Mouse (Mus musculus): ENCODE measurements around the gene Il5. TPM values are rescaled to one million over a fixed set of nuclear protein-coding genes. Genes with fewer than 3 reads are reported as not detected.

Gene Il5
- polyA plus RNA-seq, 1 experiment from 2014 or later, result not detected

DNA sequence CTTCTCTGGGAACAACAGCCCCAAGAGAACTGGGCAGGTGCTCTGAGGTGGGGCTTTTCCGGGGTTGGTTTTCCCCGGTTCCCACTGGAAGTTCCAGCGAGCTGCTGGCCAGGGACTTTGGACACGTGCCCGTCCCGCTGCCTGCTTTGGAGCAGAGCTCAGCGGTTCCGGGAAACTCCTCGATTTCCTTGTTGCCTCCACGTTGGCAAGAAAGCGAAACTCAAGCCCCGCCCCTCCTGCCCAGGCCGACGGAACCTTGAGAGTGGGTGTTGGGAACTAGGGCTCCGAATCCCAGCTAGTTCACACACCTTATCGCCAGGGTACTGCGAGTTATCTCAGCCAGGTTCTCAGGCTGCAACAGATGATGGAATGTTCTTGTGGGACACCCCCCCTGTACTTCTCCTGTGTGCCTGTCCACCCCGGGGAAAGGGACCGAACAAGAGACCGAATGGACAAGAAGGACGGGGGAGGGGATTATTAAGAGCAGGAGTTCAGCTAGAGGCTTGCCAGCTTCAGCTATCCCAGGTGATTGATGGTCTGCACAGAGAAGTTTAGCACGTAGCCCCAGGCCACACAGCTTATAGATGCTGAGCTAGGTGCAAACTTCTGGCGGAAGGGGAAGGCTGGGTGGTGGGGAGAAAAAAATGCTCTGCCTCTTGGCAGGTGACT lies 42.4 kb downstream of the Il5 start:
- peak; percentile 91 for DNase-seq
- TF ChIP-seq CTCF (IDR thresholded peaks at IDR 0.05; ENCODE audit: low read depth), result no peak
- H3K9me3 ChIP-seq (ENCODE audit: low read depth, low read length), result no peaks in the 10 kb centered on the region
- peak overlapping the region; percentile 58 for H3K9ac ChIP-seq
- H3K27ac ChIP-seq (ENCODE audit: low read depth), result peak overlapping the region; percentile 97
- no peaks in the 10 kb centered on the region for H3K27me3 ChIP-seq (ENCODE audit: insufficient read depth, low read length)
- peak; percentile 16 for ATAC-seq (ENCODE audit: insufficient read depth)
- no peaks in the 10 kb centered on the region for H3K36me3 ChIP-seq (ENCODE audit: insufficient read depth)
- peak overlapping the region; percentile 23 for H3K4me3 ChIP-seq (ENCODE audit: low read depth, low read length)
- H3K4me2 ChIP-seq, result peak overlapping the region; percentile 72
- peaks cover 45% of the 10 kb centered on the region for H3K4me1 ChIP-seq (ENCODE audit: insufficient read depth)
- WGBS, result 3% methylated on average over 23 of the region's 23 CpGs

DNA sequence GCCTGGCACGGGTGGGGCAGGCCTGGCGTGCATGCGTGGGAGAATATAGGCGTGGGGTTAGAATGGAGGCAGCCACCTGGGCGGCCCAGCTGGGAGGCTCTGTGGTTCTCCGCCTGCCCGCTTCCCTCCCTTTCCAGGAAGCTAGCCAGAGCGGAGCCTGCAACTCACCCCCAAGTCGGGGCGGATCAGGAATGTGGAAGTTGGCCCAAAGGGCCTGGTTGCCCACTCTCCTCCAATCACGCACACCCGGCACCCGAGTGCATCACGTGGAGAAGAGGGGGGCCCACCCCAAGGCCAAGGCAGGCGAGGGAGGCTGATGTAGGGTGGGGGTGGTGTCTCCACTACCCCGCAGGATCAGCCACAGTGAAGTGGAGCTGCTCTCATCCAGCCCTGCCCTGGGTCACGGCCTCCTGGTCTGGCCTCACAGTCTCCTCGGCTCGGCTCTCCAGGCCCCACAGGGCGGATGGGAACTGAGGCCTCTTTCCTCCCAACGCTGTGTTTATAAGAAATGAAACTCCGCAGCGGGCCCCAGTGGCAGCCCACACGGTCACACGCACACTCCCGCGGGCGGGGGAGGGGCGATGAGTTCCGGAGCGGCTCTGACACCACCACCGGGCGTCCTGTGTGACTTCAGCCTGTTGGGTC lies 43.0 kb downstream of the Il5 start:
- Histone ChIP-seq H3K4me3 (ENCODE audit: low read depth, low read length) (peak overlapping the region; percentile 23), H3K4me1 (ENCODE audit: insufficient read depth) (peaks cover 45% of the 10 kb centered on the region), H3K27me3 (ENCODE audit: insufficient read depth, low read length) (no peaks in the 10 kb centered on the region), H3K36me3 (ENCODE audit: insufficient read depth) (no peaks in the 10 kb centered on the region), H3K9me3 (ENCODE audit: low read depth, low read length) (no peaks in the 10 kb centered on the region), H3K27ac (ENCODE audit: low read depth) (peak overlapping the region; percentile 97), H3K9ac (peak overlapping the region; percentile 58), H3K4me2 (peak overlapping the region; percentile 72)
- ATAC-seq (ENCODE audit: insufficient read depth) (peak; percentile 78), DNase-seq (peak; percentile 93)
- TF ChIP-seq CTCF (IDR thresholded peaks at IDR 0.05; ENCODE audit: low read depth), result peak; percentile 60
- WGBS, result under 1% methylated on average over 33 of the region's 33 CpGs

DNA sequence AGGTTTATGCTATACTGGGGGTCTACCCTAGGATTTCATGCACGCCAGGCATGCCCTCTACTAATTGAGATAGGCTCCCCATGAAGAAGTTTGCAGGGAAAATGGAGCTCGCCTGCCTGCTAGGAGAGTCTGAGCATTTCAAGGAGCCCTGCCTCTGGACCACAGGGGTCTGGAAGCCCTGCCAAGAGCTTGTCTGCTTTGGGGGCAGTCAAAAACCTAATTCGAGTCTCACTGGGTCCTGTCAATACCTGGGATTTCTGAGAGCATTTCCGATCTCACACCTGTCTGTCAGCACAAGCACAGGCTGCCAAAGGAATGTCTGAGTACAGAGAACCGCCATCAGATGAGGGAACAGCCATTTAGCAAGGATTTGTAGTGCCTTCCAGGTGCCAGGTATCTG lies 44.0 kb downstream of the Il5 start:
- H3K4me3 ChIP-seq (ENCODE audit: low read depth, low read length), result no peak overlapping the region
- WGBS, result 48% methylated on average over 5 of the region's 5 CpGs
- TF ChIP-seq CTCF (IDR thresholded peaks at IDR 0.05; ENCODE audit: low read depth), result no peak
- H3K9me3 ChIP-seq (ENCODE audit: low read depth, low read length), result no peaks in the 10 kb centered on the region
- no peaks in the 10 kb centered on the region for H3K27me3 ChIP-seq (ENCODE audit: insufficient read depth, low read length)
- no peak overlapping the region for H3K9ac ChIP-seq
- H3K4me1 ChIP-seq (ENCODE audit: insufficient read depth), result peaks cover 37% of the 10 kb centered on the region
- no peak for ATAC-seq (ENCODE audit: insufficient read depth)
- DNase-seq, result no peak
- H3K36me3 ChIP-seq (ENCODE audit: insufficient read depth), result no peaks in the 10 kb centered on the region
- peak overlapping the region; percentile 72 for H3K4me2 ChIP-seq
- peak overlapping the region; percentile 97; the same call in 1 of the 2 replicates for H3K27ac ChIP-seq (ENCODE audit: low read depth)

DNA sequence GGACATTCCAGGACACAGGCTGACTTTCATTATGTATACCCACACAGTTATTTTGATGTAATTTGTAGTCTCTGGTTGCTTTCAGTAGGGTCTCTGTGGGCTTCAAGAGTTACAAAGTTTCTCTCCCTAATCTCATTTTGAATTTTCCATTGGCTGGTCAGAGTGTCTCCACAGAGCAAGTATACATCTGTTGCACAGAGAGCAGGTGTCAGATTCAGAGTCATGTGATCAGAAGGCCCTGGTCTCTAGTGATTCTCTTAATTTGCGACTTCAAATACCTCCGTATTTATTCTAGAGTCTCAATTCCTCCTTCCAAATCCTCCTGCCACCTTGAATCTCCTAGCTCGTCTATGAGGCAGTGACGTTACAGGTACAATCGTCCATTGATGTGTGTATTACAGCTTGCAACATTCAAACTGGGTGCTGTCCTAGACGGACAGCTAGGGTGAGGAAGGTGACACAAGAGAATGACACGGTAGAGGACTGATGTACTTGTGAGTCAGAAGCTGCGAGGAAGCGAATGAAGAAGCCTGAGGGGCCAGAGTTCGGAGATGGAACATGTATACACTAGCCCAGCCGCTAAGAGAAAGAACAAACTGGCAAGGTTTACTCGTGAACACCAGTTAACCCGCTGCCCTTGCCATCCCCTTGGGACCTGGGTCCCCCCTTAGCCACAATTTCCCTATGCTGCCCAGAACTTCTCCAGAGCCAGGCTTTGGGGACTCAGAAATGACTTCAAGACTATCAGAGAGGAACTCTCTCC lies 48.0 kb downstream of the Il5 start:
- H3K9ac ChIP-seq, result no peak overlapping the region
- H3K9me3 ChIP-seq (ENCODE audit: low read depth, low read length), result no peaks in the 10 kb centered on the region
- TF ChIP-seq CTCF (IDR thresholded peaks at IDR 0.05; ENCODE audit: low read depth), result no peak
- ATAC-seq (ENCODE audit: insufficient read depth), result no peak
- H3K4me3 ChIP-seq (ENCODE audit: low read depth, low read length), result no peak overlapping the region
- no peaks in the 10 kb centered on the region for H3K27me3 ChIP-seq (ENCODE audit: insufficient read depth, low read length)
- H3K4me2 ChIP-seq, result no peak overlapping the region
- H3K36me3 ChIP-seq (ENCODE audit: insufficient read depth), result peaks cover 9% of the 10 kb centered on the region; the same call in 1 of the 2 replicates
- H3K4me1 ChIP-seq (ENCODE audit: insufficient read depth), result peaks cover 7% of the 10 kb centered on the region; the same call in 1 of the 2 replicates
- H3K27ac ChIP-seq (ENCODE audit: low read depth), result no peak overlapping the region
- 66% methylated on average over 13 of the region's 13 CpGs for WGBS
- no peak for DNase-seq

DNA sequence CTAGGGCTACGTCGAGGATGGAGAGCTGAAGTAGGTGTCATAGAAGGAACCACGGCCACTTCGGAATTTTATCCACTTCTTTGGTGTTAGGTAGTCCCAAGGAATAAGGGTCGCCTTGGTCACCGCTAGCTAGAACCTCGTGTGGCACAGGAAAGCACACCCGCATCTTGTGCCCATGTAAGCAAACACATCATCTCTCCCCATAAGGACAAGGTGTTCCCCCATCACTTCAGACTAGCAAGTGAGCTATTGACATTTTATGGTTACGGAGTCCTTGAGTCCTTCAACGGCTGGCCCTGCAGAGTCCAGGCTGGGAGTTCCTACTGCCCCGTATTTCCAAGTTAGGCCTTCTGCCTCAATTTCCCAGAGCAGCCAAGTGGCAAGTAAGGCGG lies 48.6 kb downstream of the Il5 start:
- DNase-seq (no peak), ATAC-seq (ENCODE audit: insufficient read depth) (no peak)
- no peak overlapping the region for H3K9ac ChIP-seq
- 48% methylated on average over 12 of the region's 12 CpGs for WGBS
- H3K36me3 ChIP-seq (ENCODE audit: insufficient read depth), result peaks cover 13% of the 10 kb centered on the region; the same call in 1 of the 2 replicates
- TF ChIP-seq CTCF (IDR thresholded peaks at IDR 0.05; ENCODE audit: low read depth), result no peak
- H3K27ac ChIP-seq (ENCODE audit: low read depth), result no peak overlapping the region
- peak overlapping the region; percentile 87 for H3K4me2 ChIP-seq
- no peaks in the 10 kb centered on the region for H3K9me3 ChIP-seq (ENCODE audit: low read depth, low read length)
- H3K4me3 ChIP-seq (ENCODE audit: low read depth, low read length), result peak overlapping the region; percentile 71
- H3K27me3 ChIP-seq (ENCODE audit: insufficient read depth, low read length), result no peaks in the 10 kb centered on the region
- H3K4me1 ChIP-seq (ENCODE audit: insufficient read depth), result 0 out of 2 replicates have a peak, but pooled peaks cover 6% of the 10 kb centered on the region

DNA sequence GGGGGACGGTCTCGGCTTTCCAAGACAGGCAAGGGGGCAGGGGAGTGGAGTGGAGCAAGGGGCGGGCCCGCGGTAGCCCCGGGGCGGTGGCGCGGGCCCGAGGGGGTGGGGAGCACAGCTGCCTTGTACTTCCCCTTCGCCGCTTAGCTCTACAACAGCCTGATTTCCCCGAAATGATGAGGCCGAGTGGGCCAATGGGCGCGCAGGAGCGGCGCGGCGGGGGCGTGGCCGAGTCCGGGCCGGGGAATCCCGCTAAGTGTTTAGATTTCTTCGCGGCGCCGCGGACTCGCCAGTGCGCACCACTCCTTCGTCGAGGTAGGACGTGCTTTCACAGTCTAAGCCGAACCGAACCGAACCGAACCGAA lies 49.1 kb downstream of the Il5 start, which contains the start of gene Irf1:
TSS of gene Irf1 (plus strand) at position 255 of the 365 bp plus-strand sequence.
- ATAC-seq (ENCODE audit: insufficient read depth) (peak; percentile 95), DNase-seq (peak; percentile 95)
- Histone ChIP-seq H3K27ac (ENCODE audit: low read depth) (peak within 1 kb of the TSS; percentile 73), H3K27me3 (ENCODE audit: insufficient read depth, low read length) (no peaks in the 10 kb centered on the region), H3K4me3 (ENCODE audit: low read depth, low read length) (peak within 1 kb of the TSS; percentile 71), H3K9ac (peak within 1 kb of the TSS; percentile 71), H3K9me3 (ENCODE audit: low read depth, low read length) (no peaks in the 10 kb centered on the region), H3K36me3 (ENCODE audit: insufficient read depth) (peaks cover 18% of the 10 kb centered on the region), H3K4me1 (ENCODE audit: insufficient read depth) (0 out of 2 replicates have a peak, but pooled peaks cover under 1% of the 10 kb centered on the region), H3K4me2 (peak within 1 kb of the TSS; percentile 87)
- TF ChIP-seq CTCF (IDR thresholded peaks at IDR 0.05; ENCODE audit: low read depth), result no peak
- under 1% methylated on average over 40 of the region's 40 CpGs for WGBS

Measured in lung, embryonic 14.5 days (tissue).